Mouse (Mus musculus): ENCODE results near the gene Aldh1b1. TPM values are rescaled to one million over a fixed set of nuclear protein-coding genes. Genes with fewer than 3 reads are reported as not detected.

Aldh1b1 gene
- total and polyA plus RNA-seq, 2 experiments: 80.3 to 96.4 TPM

DNA sequence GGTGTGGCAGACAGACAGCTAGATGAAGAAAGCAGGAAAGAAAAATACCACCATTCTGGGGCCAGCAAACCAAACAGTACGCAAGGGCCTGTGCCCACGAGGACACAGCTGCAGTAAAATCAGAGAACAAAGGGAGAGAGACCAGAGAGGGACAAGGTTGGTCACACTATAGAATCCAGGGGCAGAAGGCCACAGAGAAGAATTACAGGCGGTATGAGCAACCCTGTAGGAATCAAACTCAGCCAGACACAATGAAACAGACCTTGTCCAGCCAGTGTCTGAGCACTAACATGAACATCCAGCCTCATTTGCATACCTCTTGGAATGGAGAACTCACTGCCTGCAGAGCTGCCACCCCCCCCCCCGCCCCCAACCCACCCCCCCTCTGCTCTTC lies 20.0 kb downstream of the Aldh1b1 start:
- Histone ChIP-seq H3K4me3 (ENCODE audit: insufficient read depth, low read depth, low read length) (no peak overlapping the region), H3K36me3 (ENCODE audit: control insufficient read depth, insufficient read depth, low read length) (no peaks in the 10 kb centered on the region), H3K27me3 (ENCODE audit: control insufficient read depth, insufficient read depth, low read length) (no peaks in the 10 kb centered on the region), H3K27ac (replicated peaks; ENCODE audit: insufficient read depth, low read depth, low read length) (no peak overlapping the region), H3K9ac (ENCODE audit: low read depth, low read length) (no peak overlapping the region), H3K4me1 (ENCODE audit: control insufficient read depth, insufficient read depth, low read length) (peaks cover 3% of the 10 kb centered on the region), H3K79me2 (ENCODE audit: control insufficient read depth, insufficient read depth, low read length) (no peaks in the 10 kb centered on the region)
- TF ChIP-seq CTCF (IDR thresholded peaks at IDR 0.05; ENCODE audit: low read depth, low read length): no peak
- TF ChIP-seq POLR2A (IDR thresholded peaks at IDR 0.05; ENCODE audit: extremely low read depth, insufficient read depth, low read length): no peak
- 72% methylated on average over 3 of the region's 4 CpGs for WGBS
- DNase-seq (ENCODE audit: extremely low read depth, low read depth, low spot score): no peak

DNA sequence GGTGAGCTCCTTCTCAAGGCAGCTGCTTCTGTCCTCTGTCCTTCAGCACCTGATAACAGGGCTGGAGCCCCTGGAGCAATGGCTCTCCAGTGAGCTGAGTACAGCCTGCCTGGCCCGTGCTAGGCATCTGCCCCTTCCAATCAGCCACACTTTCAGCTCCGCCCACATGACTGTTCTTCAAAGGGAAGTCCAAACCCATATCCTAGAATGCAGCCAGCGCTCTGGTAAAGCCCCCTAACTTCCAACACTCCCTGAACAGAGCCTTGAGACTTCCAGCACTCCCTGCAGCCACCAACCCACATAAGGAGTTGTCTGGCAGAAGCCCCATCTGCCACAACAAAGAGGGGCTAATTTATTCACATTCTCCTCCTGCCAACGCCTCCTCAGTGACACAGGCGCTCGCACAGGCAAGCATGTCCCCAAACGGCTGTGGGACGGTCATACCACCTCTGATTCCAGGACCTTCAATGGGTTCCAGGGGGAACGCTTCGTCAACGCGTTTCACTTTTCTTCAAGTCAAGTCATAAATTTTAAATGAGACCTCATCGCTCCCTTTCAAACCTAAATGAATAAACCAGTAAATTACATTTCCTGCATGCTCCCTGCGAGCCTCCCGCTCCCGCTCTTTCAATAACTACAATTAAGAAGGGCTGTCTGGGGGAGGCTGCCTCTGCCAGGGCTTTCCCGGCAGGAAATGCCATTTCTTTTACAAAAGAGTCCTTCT lies 20.5 kb downstream of the Aldh1b1 start:
- Histone ChIP-seq H3K4me1 (ENCODE audit: control insufficient read depth, insufficient read depth, low read length) (peaks cover 3% of the 10 kb centered on the region), H3K4me3 (ENCODE audit: insufficient read depth, low read depth, low read length) (no peak overlapping the region), H3K9ac (ENCODE audit: low read depth, low read length) (no peak overlapping the region), H3K36me3 (ENCODE audit: control insufficient read depth, insufficient read depth, low read length) (no peaks in the 10 kb centered on the region), H3K27me3 (ENCODE audit: control insufficient read depth, insufficient read depth, low read length) (no peaks in the 10 kb centered on the region), H3K79me2 (ENCODE audit: control insufficient read depth, insufficient read depth, low read length) (no peaks in the 10 kb centered on the region), H3K27ac (replicated peaks; ENCODE audit: insufficient read depth, low read depth, low read length) (no peak overlapping the region)
- no peak for DNase-seq (ENCODE audit: extremely low read depth, low read depth, low spot score)
- no peak for TF ChIP-seq CTCF (IDR thresholded peaks at IDR 0.05; ENCODE audit: low read depth, low read length)
- no peak for TF ChIP-seq POLR2A (IDR thresholded peaks at IDR 0.05; ENCODE audit: extremely low read depth, insufficient read depth, low read length)
- WGBS: 39% methylated on average over 17 of the region's 17 CpGs

DNA sequence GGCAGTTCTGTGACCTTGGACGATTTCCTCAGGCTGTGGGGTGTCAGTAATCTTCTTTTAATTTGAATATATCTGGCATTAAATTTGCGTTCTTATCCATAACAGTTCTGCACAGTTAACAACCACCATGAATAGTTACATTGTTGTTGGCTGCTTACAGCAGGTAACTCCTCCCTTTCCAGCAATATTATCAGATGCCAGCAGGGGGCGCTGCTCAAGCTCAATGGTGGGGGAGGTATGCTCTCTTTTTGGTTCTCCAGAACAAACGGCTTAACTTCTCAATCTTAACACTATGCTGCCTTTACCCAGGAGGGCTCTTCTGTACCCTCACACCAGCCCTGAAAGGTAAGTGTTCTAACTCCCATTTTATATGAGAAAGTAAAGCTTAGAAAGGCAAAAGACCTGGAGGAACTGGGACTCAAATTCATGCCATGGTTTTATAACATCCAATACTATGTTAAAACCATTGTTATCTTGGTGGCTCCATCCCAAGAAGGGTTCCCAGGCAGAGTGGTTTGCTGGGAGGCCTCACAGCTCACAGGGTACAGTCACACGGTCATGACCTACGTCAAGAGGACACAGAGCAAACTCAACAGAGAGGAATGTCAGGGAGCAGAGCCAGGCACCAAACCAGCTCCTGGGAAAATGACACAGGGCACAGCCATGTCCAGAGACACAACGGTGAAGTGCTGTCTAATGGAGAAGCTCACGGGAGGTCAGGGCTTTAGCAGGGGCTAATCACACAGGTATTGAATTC lies 21.4 kb downstream of the Aldh1b1 start:
- TF ChIP-seq CTCF (IDR thresholded peaks at IDR 0.05; ENCODE audit: low read depth, low read length) (peak; percentile 65; the same call in 1 of the 2 replicates), POLR2A (IDR thresholded peaks at IDR 0.05; ENCODE audit: extremely low read depth, insufficient read depth, low read length) (no peak)
- Histone ChIP-seq H3K27me3 (ENCODE audit: control insufficient read depth, insufficient read depth, low read length) (0 out of 2 replicates have a peak, but pooled peaks cover 4% of the 10 kb centered on the region), H3K4me1 (ENCODE audit: control insufficient read depth, insufficient read depth, low read length) (peaks cover 3% of the 10 kb centered on the region), H3K4me3 (ENCODE audit: insufficient read depth, low read depth, low read length) (no peak overlapping the region), H3K79me2 (ENCODE audit: control insufficient read depth, insufficient read depth, low read length) (no peaks in the 10 kb centered on the region), H3K27ac (replicated peaks; ENCODE audit: insufficient read depth, low read depth, low read length) (no peak overlapping the region), H3K9ac (ENCODE audit: low read depth, low read length) (no peak overlapping the region), H3K36me3 (ENCODE audit: control insufficient read depth, insufficient read depth, low read length) (no peaks in the 10 kb centered on the region)
- 11% methylated on average over 8 of the region's 8 CpGs for WGBS
- DNase-seq (ENCODE audit: extremely low read depth, low read depth, low spot score): peak; percentile 83

DNA sequence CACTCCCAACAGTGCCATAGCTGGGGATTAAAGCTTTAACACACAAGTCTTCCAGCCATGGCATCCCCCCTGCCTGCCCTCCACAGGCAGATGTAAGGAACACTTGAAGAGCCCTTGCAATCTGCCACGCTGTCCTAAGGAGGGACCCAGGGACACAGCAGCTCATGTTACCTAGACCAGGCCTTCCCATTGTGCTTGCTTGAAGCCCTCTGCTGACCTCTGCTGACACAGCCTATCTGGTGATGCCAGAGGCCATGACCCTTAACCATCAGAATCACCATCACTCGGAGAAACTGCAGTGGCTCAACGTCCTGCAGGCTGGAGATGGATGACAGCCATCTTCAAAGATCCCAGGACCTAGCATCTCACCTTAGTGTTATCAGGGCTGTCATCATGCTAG lies 23.2 kb downstream of the Aldh1b1 start:
- WGBS: 57% methylated on average over 3 of the region's 3 CpGs
- peaks cover 3% of the 10 kb centered on the region for H3K4me1 ChIP-seq (ENCODE audit: control insufficient read depth, insufficient read depth, low read length)
- H3K9ac ChIP-seq (ENCODE audit: low read depth, low read length): no peak overlapping the region
- no peaks in the 10 kb centered on the region for H3K36me3 ChIP-seq (ENCODE audit: control insufficient read depth, insufficient read depth, low read length)
- H3K4me3 ChIP-seq (ENCODE audit: insufficient read depth, low read depth, low read length): no peak overlapping the region
- TF ChIP-seq CTCF (IDR thresholded peaks at IDR 0.05; ENCODE audit: low read depth, low read length): no peak
- TF ChIP-seq POLR2A (IDR thresholded peaks at IDR 0.05; ENCODE audit: extremely low read depth, insufficient read depth, low read length): no peak
- no peak for DNase-seq (ENCODE audit: extremely low read depth, low read depth, low spot score)
- H3K79me2 ChIP-seq (ENCODE audit: control insufficient read depth, insufficient read depth, low read length): no peaks in the 10 kb centered on the region
- peaks cover 13% of the 10 kb centered on the region for H3K27me3 ChIP-seq (ENCODE audit: control insufficient read depth, insufficient read depth, low read length)
- no peak overlapping the region for H3K27ac ChIP-seq (replicated peaks; ENCODE audit: insufficient read depth, low read depth, low read length)

DNA sequence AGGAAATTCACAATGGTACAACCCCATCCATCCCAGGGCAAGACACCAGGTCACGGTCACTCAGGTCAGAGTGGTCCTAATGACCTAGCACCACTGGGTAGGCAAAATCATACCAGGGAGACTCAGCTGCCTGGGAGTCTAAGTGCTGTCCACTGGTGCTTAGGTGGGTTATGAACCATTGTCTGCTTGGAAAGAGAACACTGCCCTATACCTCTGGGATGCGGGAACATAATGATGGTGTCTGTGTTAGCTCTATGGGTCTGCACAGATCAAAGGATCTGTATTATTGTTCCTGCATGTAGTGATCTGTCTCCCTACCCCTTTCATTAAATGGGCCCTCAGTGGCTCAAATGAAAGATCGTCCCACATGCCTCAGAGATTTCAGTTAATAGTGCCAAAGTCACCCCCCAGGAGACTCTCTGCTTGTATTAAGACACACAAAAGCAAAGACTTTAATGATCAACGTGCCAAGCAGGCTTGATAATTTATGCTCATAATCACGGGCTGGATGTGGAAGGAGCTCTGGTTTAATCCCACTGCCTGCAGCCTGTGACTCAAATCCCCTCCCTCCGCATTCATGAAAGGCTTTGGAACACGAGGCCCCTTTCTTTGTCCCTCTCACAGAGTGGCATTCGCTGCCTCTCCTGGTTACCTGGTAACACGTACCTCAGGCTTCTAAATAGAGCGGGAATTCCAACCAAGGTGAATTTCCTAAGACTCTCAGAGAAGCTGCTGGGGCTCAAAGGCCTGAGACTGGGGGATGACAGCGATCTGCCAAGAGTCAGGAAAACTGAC lies 24.2 kb downstream of the Aldh1b1 start:
- 70% methylated on average over 11 of the region's 11 CpGs for WGBS
- H3K36me3 ChIP-seq (ENCODE audit: control insufficient read depth, insufficient read depth, low read length): no peaks in the 10 kb centered on the region
- TF ChIP-seq POLR2A (IDR thresholded peaks at IDR 0.05; ENCODE audit: extremely low read depth, insufficient read depth, low read length): no peak
- TF ChIP-seq CTCF (IDR thresholded peaks at IDR 0.05; ENCODE audit: low read depth, low read length): no peak
- H3K4me3 ChIP-seq (ENCODE audit: insufficient read depth, low read depth, low read length): no peak overlapping the region
- no peaks in the 10 kb centered on the region for H3K79me2 ChIP-seq (ENCODE audit: control insufficient read depth, insufficient read depth, low read length)
- no peak for DNase-seq (ENCODE audit: extremely low read depth, low read depth, low spot score)
- H3K9ac ChIP-seq (ENCODE audit: low read depth, low read length): no peak overlapping the region
- no peak overlapping the region for H3K27ac ChIP-seq (replicated peaks; ENCODE audit: insufficient read depth, low read depth, low read length)
- H3K27me3 ChIP-seq (ENCODE audit: control insufficient read depth, insufficient read depth, low read length): peaks cover 13% of the 10 kb centered on the region
- H3K4me1 ChIP-seq (ENCODE audit: control insufficient read depth, insufficient read depth, low read length): peaks cover 3% of the 10 kb centered on the region

Data from liver, adult 2 months (tissue).